29 mouse cellular contexts compared by ENCODE assay signal in genomic region chr9:17675519-17675918, GRCm38 (mm10).
A peak's percentile ranks its signal among the peaks of the same experiment; 100 is the strongest.
DNase-seq lines count a peak whose midpoint lies in the region; ATAC-seq and TF ChIP-seq lines count a peak whose summit lies in the region.
"Had no signal": no experiment of that assay in that cellular context is flagged by ENCODE, and none has a peak within 500 bp of the region (broad histone marks: within the 10 kb centered on the region; RNA-seq: fewer than 3 reads in every experiment).

No protein-coding gene starts in this region.

- TF ChIP-seq POLR2A in liver, adult 2 months (IDR thresholded peaks at IDR 0.05; ENCODE audit: extremely low read depth, insufficient read depth, low read length), result no peak

- ATAC-seq in liver, postnatal 0 days, result no peak
- ATAC-seq in intestine, postnatal 0 days, result peak; percentile 100
- ATAC-seq in stomach, embryonic 14.5 days (ENCODE audit: insufficient number of reproducible peaks, insufficient read depth, low FRiP score, low read depth), result peak; percentile 56; the same call in 1 of the 2 replicates
- ATAC-seq in stomach, postnatal 0 days (ENCODE audit: low FRiP score, low TSS enrichment), result peak; percentile 99
- ATAC-seq: activated CD4-positive, CD25-positive, alpha-beta regulatory T cell, adult 4 months; forebrain, embryonic 14.5 days; forebrain, postnatal 0 days; hindbrain, postnatal 0 days had no signal

- H3K79me2 ChIP-seq in liver, adult 2 months (ENCODE audit: control insufficient read depth, insufficient read depth, low read length), result no peaks in the 10 kb centered on the region

- H3K9me3 ChIP-seq in liver, postnatal 0 days (ENCODE audit: low read length), result no peaks in the 10 kb centered on the region
- H3K9me3 ChIP-seq in intestine, postnatal 0 days (ENCODE audit: control insufficient read depth), result no peaks in the 10 kb centered on the region
- no peaks in the 10 kb centered on the region for H3K9me3 ChIP-seq in stomach, embryonic 14.5 days (ENCODE audit: control insufficient read depth, low read depth, low read length)
- H3K9me3 ChIP-seq in stomach, postnatal 0 days (ENCODE audit: control insufficient read depth, low read length), result no peaks in the 10 kb centered on the region
- H3K9me3 ChIP-seq: embryonic facial prominence, embryonic 12.5 days; embryonic facial prominence, embryonic 15.5 days; G1E; heart, embryonic 10.5 days; heart, embryonic 13.5 days had no signal

- intact Hi-C loops in left cerebral cortex, postnatal 4 days (cut with DNase I), result no loop called here

- H3K9ac ChIP-seq in liver, adult 2 months (ENCODE audit: low read depth, low read length), result no peak overlapping the region
- no peak overlapping the region for H3K9ac ChIP-seq in liver, postnatal 0 days (replicated peaks)
- H3K9ac ChIP-seq in intestine, postnatal 0 days (ENCODE audit: low read depth, low read length), result no peak overlapping the region
- H3K9ac ChIP-seq in stomach, embryonic 14.5 days (replicated peaks; ENCODE audit: low read depth, low read length), result no peak overlapping the region
- H3K9ac ChIP-seq in stomach, postnatal 0 days (ENCODE audit: low read length), result no peak overlapping the region
- H3K9ac ChIP-seq: embryonic facial prominence, embryonic 12.5 days; embryonic facial prominence, embryonic 15.5 days; forebrain, postnatal 0 days; heart, embryonic 13.5 days; hindbrain, embryonic 14.5 days had no signal

- no peaks in the 10 kb centered on the region for H3K27me3 ChIP-seq in liver, adult 2 months (ENCODE audit: control insufficient read depth, insufficient read depth, low read length)
- H3K27me3 ChIP-seq in liver, postnatal 0 days (ENCODE audit: insufficient read depth, low read length), result no peaks in the 10 kb centered on the region
- no peaks in the 10 kb centered on the region for H3K27me3 ChIP-seq in intestine, postnatal 0 days (replicated peaks; ENCODE audit: control insufficient read depth, insufficient read depth, low read length)
- no peaks in the 10 kb centered on the region for H3K27me3 ChIP-seq in stomach, embryonic 14.5 days (ENCODE audit: control insufficient read depth, insufficient read depth, low read length)
- H3K27me3 ChIP-seq in stomach, postnatal 0 days (ENCODE audit: control insufficient read depth, insufficient read depth, low read length), result no peaks in the 10 kb centered on the region
- H3K27me3 ChIP-seq: CH12.LX; embryonic facial prominence, embryonic 12.5 days; embryonic facial prominence, embryonic 15.5 days; heart, embryonic 13.5 days had no signal

- no peak for TF ChIP-seq CTCF in liver, adult 2 months (IDR thresholded peaks at IDR 0.05; ENCODE audit: low read depth, low read length)
- no peak for TF ChIP-seq CTCF in liver, postnatal 0 days (IDR thresholded peaks at IDR 0.05; ENCODE audit: low read depth)
- TF ChIP-seq CTCF in intestine, postnatal 0 days (IDR thresholded peaks at IDR 0.05; ENCODE audit: low read depth), result no peak
- TF ChIP-seq CTCF in stomach, postnatal 0 days (IDR thresholded peaks at IDR 0.05; ENCODE audit: low read depth), result no peak

- H3K36me3 ChIP-seq in liver, adult 2 months (ENCODE audit: control insufficient read depth, insufficient read depth, low read length), result no peaks in the 10 kb centered on the region
- H3K36me3 ChIP-seq in liver, postnatal 0 days (replicated peaks; ENCODE audit: insufficient read depth, low read length), result no peaks in the 10 kb centered on the region
- no peaks in the 10 kb centered on the region for H3K36me3 ChIP-seq in intestine, postnatal 0 days (ENCODE audit: control insufficient read depth, insufficient read depth)
- no peaks in the 10 kb centered on the region for H3K36me3 ChIP-seq in stomach, embryonic 14.5 days (ENCODE audit: control insufficient read depth, insufficient read depth, low read length)
- no peaks in the 10 kb centered on the region for H3K36me3 ChIP-seq in stomach, postnatal 0 days (ENCODE audit: control insufficient read depth, insufficient read depth, low read length)
- H3K36me3 ChIP-seq: embryonic facial prominence, embryonic 12.5 days; embryonic facial prominence, embryonic 15.5 days; G1E; heart, embryonic 10.5 days; heart, embryonic 13.5 days had no signal

- DNase-seq in liver, adult 2 months (ENCODE audit: extremely low read depth, low read depth, low spot score), result peak; percentile 1
- DNase-seq in liver, postnatal 0 days, result no peak
- DNase-seq in stomach, postnatal 0 days (ENCODE audit: low spot score), result no peak
- DNase-seq in left cerebral cortex, postnatal 4 days, result no peak
- no peak for DNase-seq in frontal cortex, postnatal 10 days (ENCODE audit: low spot score in 2 of 2)
- DNase-seq in layer of hippocampus, adult 9-10 months (ENCODE audit: low spot score), result no peak
- DNase-seq: adrenal gland, adult 8-10 months; adrenal gland, postnatal 25 days; B cell, adult 2 months; cerebellum, adult 18-20 months; cerebellum, adult 9-10 months; cerebellum, postnatal 25 days; forebrain, postnatal 0 days; gastrocnemius, postnatal 25 days; heart, adult 2 months; heart, postnatal 14 days; heart, postnatal 4 days had no signal

- WGBS in liver, adult 2 months, result 36% methylated on average over 1 of the region's 1 CpGs
- WGBS in liver, postnatal 0 days (ENCODE audit: insufficient replicate concordance), result 51% methylated on average over 1 of the region's 1 CpGs
- 22% methylated on average over 1 of the region's 1 CpGs for WGBS in intestine, postnatal 0 days
- 67% methylated on average over 1 of the region's 1 CpGs for WGBS in stomach, embryonic 14.5 days
- 41% methylated on average over 1 of the region's 1 CpGs for WGBS in stomach, postnatal 0 days

- no peak overlapping the region for H3K4me2 ChIP-seq in liver, postnatal 0 days (ENCODE audit: low read depth, low read length)
- peak overlapping the region; percentile 49 for H3K4me2 ChIP-seq in intestine, postnatal 0 days (replicated peaks; ENCODE audit: low read depth)
- no peak overlapping the region for H3K4me2 ChIP-seq in stomach, embryonic 14.5 days (replicated peaks; ENCODE audit: low read depth, low read length)
- no peak overlapping the region for H3K4me2 ChIP-seq in stomach, postnatal 0 days (replicated peaks; ENCODE audit: low read depth)
- H3K4me2 ChIP-seq: embryonic facial prominence, embryonic 12.5 days; embryonic facial prominence, embryonic 15.5 days; heart, embryonic 13.5 days; hindbrain, embryonic 14.5 days had no signal

- TF ChIP-seq EP300 in liver, postnatal 0 days (IDR thresholded peaks at IDR 0.05; ENCODE audit: low read depth), result no peak
- TF ChIP-seq EP300 in stomach, postnatal 0 days (optimal IDR thresholded peaks at IDR 0.05), result no peak

- no peak overlapping the region for H3K4me3 ChIP-seq in liver, adult 2 months (ENCODE audit: insufficient read depth, low read depth, low read length)
- H3K4me3 ChIP-seq in liver, postnatal 0 days (ENCODE audit: low read depth, low read length), result no peak overlapping the region
- no peak overlapping the region for H3K4me3 ChIP-seq in intestine, postnatal 0 days (ENCODE audit: low read depth, low read length)
- H3K4me3 ChIP-seq in stomach, embryonic 14.5 days (ENCODE audit: low read depth, low read length), result no peak overlapping the region
- no peak overlapping the region for H3K4me3 ChIP-seq in stomach, postnatal 0 days (ENCODE audit: low read depth, low read length)
- H3K4me3 ChIP-seq: embryonic facial prominence, embryonic 12.5 days; embryonic facial prominence, embryonic 15.5 days; heart, adult 2 months; heart, embryonic 10.5 days; heart, embryonic 13.5 days had no signal

- H3K4me1 ChIP-seq in liver, adult 2 months (ENCODE audit: control insufficient read depth, insufficient read depth, low read length), result no peaks in the 10 kb centered on the region
- no peaks in the 10 kb centered on the region for H3K4me1 ChIP-seq in liver, postnatal 0 days (ENCODE audit: insufficient read depth)
- no peaks in the 10 kb centered on the region for H3K4me1 ChIP-seq in intestine, postnatal 0 days (replicated peaks; ENCODE audit: control insufficient read depth, insufficient read depth, low read length)
- no peaks in the 10 kb centered on the region for H3K4me1 ChIP-seq in stomach, embryonic 14.5 days (ENCODE audit: control insufficient read depth, insufficient read depth, low read length)
- H3K4me1 ChIP-seq in stomach, postnatal 0 days (replicated peaks; ENCODE audit: control insufficient read depth, insufficient read depth), result no peaks in the 10 kb centered on the region
- H3K4me1 ChIP-seq: embryonic facial prominence, embryonic 12.5 days; embryonic facial prominence, embryonic 15.5 days; heart, embryonic 10.5 days; heart, embryonic 13.5 days had no signal

- no peak overlapping the region for H3K27ac ChIP-seq in liver, adult 2 months (replicated peaks; ENCODE audit: insufficient read depth, low read depth, low read length)
- no peak overlapping the region for H3K27ac ChIP-seq in liver, postnatal 0 days (ENCODE audit: low read depth)
- H3K27ac ChIP-seq in intestine, postnatal 0 days (ENCODE audit: low read depth, low read length), result peak overlapping the region; percentile 46
- no peak overlapping the region for H3K27ac ChIP-seq in stomach, embryonic 14.5 days (ENCODE audit: low read length)
- no peak overlapping the region for H3K27ac ChIP-seq in stomach, postnatal 0 days (replicated peaks)
- H3K27ac ChIP-seq: embryonic facial prominence, embryonic 12.5 days; embryonic facial prominence, embryonic 15.5 days; heart, adult 2 months; heart, embryonic 10.5 days; heart, embryonic 13.5 days; hindbrain, embryonic 14.5 days; hindbrain, postnatal 0 days had no signal
